Mouse (Mus musculus): Measurements from ENCODE around the gene Tmem101.

GRCm38 (mm10) chr11:102134516-102134915 lies 21.7 kb downstream of the Tmem101 start:
- no peak for TF ChIP-seq MAX (IDR thresholded peaks at IDR 0.05; ENCODE audit: low read length)
- TF ChIP-seq ETS1 (IDR thresholded peaks at IDR 0.05; ENCODE audit: low read depth, low read length), result no peak
- no peak for TF ChIP-seq GATA1 (IDR thresholded peaks at IDR 0.05; ENCODE audit: low read depth, low read length)
- no peak for TF ChIP-seq USF1 (IDR thresholded peaks at IDR 0.05; ENCODE audit: low read depth, low read length)
- no peak for TF ChIP-seq MXI1 (IDR thresholded peaks at IDR 0.05; ENCODE audit: low read depth, low read length)
